Mouse (Mus musculus) embryonic facial prominence, embryonic 11.5 days (tissue): ENCODE measurements around the gene Hoxb2. TPM values are rescaled to one million over a fixed set of nuclear protein-coding genes. Genes with fewer than 3 reads are reported as not detected.
A peak's percentile ranks its signal among the peaks of the same experiment; 100 is the strongest.

Source experiments
- ATAC-seq: fragments of 200-750 bp; cut with Nextera tagmentation; replicated peaks from 2 replicates; pipeline ENCODE4 v1.8.0; 2017; ENCODE audit warnings: low read depth; ENCODE audit not compliant: insufficient number of reproducible peaks, low FRiP score, low TSS enrichment
- DNase-seq: peaks from one replicate; pipeline ENCODE4 v3.0.0-alpha.2; 2015; ENCODE audit warnings: low spot score
- H3K27ac ChIP-seq: fragments of 300-500 bp; sonication (generic); replicated peaks from 2 replicates; pipeline ENCODE4 v1.5.1; 2014; ENCODE audit warnings: mild to moderate bottlenecking, low read depth, low read length, control low read depth
- H3K27me3 ChIP-seq: fragments of 300-500 bp; sonication (generic); 2 replicates; pipeline ENCODE4 v1.6.1; 2014; ENCODE audit warnings: mild to moderate bottlenecking, low read length, moderate library complexity, mixed read lengths; ENCODE audit not compliant: control insufficient read depth, insufficient read depth
- H3K36me3 ChIP-seq: fragments of 300-500 bp; sonication (generic); replicated peaks from 2 replicates; pipeline ENCODE4 v1.6.1; 2014; ENCODE audit warnings: low read depth, mild to moderate bottlenecking, low read length, moderate library complexity, mixed read lengths; ENCODE audit not compliant: control insufficient read depth, insufficient read depth
- H3K4me1 ChIP-seq: fragments of 300-500 bp; sonication (generic); 2 replicates; pipeline ENCODE4 v1.6.1; 2014; ENCODE audit warnings: low read length, mixed read lengths; ENCODE audit not compliant: control insufficient read depth, insufficient read depth
- H3K4me2 ChIP-seq: fragments of 300-500 bp; sonication (generic); 2 replicates; pipeline ENCODE4 v1.6.1; 2014; ENCODE audit warnings: low read depth, mild to moderate bottlenecking, control low read depth, low read length, moderate library complexity
- H3K4me3 ChIP-seq: fragments of 300-500 bp; sonication (generic); 2 replicates; pipeline ENCODE4 v1.5.1; 2014; ENCODE audit warnings: low read depth, low read length, control low read depth
- H3K9ac ChIP-seq: fragments of 300-500 bp; sonication (generic); replicated peaks from 2 replicates; pipeline ENCODE4 v1.6.1; 2014; ENCODE audit warnings: mild to moderate bottlenecking, control low read depth, low read length
- H3K9me3 ChIP-seq: fragments of 300-500 bp; sonication (generic); replicated peaks from 2 replicates; pipeline ENCODE4 v1.6.1; 2016; ENCODE audit warnings: mild to moderate bottlenecking, low read length, inconsistent platforms, mixed read lengths; ENCODE audit not compliant: control insufficient read depth
- WGBS: fragments of 180-500 bp; shearing (Covaris S2); extraction: QIAGEN DNeasy Blood & Tissue Kit; methylation state at CpG from one replicate; pipeline ENCODE4 v1.1.7; 2014; 5-methylcytosine and 5-hydroxymethylcytosine counted together
- polyA plus RNA-seq: library from polyadenylated mRNA; unstranded; fragments of >200 nt; fragmentation: Nextera tagmentation; extraction: Ambion mirVana; gene quantifications from 2 replicates; pipeline ENCODE4 v1.2.1, GENCODE M21; 2014

Gene Hoxb2
- polyA plus RNA-seq, 1 experiment from 2014 or later, result 6.3 TPM

DNA sequence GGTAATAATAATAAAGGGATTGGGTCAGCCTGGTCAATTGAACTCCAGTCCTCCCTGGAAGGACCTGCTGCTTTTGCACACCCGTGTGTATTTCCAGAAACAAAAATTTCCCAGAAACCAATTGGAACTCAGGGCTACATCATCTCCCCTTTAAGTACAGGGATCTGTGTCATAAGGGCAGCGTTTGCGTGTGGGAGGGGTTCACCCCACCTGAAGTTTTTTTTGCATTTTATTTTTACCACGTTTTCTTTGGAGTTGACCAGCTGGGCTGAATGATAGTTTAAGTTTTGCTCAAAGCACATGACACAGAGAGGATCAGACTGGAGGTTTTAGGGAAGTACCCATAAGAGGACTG lies 7.8 kb upstream of the Hoxb2 start:
- ATAC-seq (no peak), DNase-seq (no peak)
- no peak overlapping the region for H3K9ac ChIP-seq
- no peak overlapping the region for H3K27ac ChIP-seq
- H3K4me3 ChIP-seq, result no peak overlapping the region
- no peaks in the 10 kb centered on the region for H3K9me3 ChIP-seq
- H3K4me1 ChIP-seq, result no peaks in the 10 kb centered on the region; the same call in 1 of the 2 replicates
- no peaks in the 10 kb centered on the region for H3K36me3 ChIP-seq
- H3K4me2 ChIP-seq, result no peak overlapping the region
- H3K27me3 ChIP-seq, result peaks cover 90% of the 10 kb centered on the region
- 5% methylated on average over 4 of the region's 4 CpGs for WGBS

DNA sequence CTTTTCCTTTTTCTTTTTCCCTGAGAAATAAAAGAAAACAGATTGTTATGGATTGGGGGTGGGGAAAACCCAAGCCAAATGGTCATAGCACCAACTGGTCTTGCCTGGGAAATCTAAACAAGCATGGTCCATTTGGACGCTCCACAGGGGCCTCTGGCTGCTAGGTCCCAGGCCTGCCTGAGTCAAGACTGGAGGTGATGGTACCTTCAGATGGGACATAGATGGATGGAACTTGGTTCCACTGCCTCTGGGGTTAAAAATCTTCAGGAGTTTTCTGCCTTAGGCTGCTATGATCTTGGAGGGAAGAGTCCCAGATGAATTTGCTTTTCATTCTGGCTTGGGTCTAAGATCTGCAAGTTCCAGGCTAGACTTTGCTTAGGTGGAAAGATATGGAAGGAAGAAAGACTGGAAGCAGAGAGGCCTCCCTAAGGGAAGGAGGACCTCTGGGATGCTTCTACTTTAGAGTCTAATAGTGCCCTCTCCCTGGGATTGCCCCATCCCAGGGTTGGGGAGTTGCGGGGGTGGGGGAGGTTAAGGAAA lies 7.0 kb upstream of the Hoxb2 start:
- no peak for DNase-seq
- H3K9ac ChIP-seq, result no peak overlapping the region
- ATAC-seq, result no peak
- no peak overlapping the region for H3K4me2 ChIP-seq
- H3K27ac ChIP-seq, result no peak overlapping the region
- 5% methylated on average over 2 of the region's 2 CpGs for WGBS
- H3K9me3 ChIP-seq, result no peaks in the 10 kb centered on the region
- no peaks in the 10 kb centered on the region for H3K36me3 ChIP-seq
- no peak overlapping the region for H3K4me3 ChIP-seq
- H3K27me3 ChIP-seq, result peaks cover 89% of the 10 kb centered on the region
- no peaks in the 10 kb centered on the region; the same call in 1 of the 2 replicates for H3K4me1 ChIP-seq

DNA sequence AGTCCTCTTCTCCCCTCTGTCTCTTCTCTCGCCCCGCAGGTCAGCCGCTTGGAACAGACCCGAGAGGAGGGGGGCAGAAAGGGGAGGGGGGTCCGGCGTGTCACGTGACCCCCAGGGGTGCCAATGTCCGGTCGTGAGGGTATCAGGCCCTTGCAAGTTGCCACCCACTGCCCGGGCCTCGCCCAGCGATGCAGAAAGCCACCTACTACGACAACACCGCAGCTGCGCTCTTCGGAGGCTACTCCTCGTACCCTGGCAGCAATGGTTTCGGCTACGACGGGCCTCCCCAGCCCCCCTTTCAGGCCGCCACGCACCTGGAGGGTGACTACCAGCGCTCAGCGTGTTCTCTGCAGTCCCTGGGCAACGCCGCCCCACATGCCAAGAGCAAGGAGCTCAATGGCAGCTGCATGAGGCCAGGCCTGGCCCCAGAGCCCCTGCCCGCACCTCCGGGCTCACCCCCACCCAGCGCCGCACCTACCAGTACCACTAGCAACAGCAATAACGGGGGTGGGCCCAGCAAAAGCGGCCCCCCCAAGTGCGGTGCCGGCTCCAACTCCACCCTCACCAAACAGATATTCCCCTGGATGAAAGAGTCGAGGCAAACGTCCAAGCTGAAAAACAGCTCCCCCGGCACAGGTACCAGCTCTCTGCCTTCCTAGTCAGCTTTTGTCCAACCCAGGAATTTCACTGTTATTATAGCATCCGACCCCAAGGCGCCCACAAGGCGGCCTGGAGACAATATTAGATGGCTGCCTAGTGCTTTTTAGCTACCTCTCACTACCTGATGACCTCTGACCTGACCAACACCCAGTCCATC lies 6.1 kb upstream of the Hoxb2 start:
- no peak overlapping the region; the same call in 1 of the 2 replicates for H3K4me2 ChIP-seq
- no peak for DNase-seq
- H3K27me3 ChIP-seq, result peaks cover 89% of the 10 kb centered on the region
- no peak overlapping the region for H3K27ac ChIP-seq
- H3K4me3 ChIP-seq, result 0 out of 2 replicates have a peak overlapping the region, but pooled peaks have one; percentile 1
- ATAC-seq, result no peak
- no peaks in the 10 kb centered on the region for H3K36me3 ChIP-seq
- H3K9me3 ChIP-seq, result no peaks in the 10 kb centered on the region
- WGBS, result 3% methylated on average over 39 of the region's 40 CpGs
- no peak overlapping the region for H3K9ac ChIP-seq
- no peaks in the 10 kb centered on the region; the same call in 1 of the 2 replicates for H3K4me1 ChIP-seq

DNA sequence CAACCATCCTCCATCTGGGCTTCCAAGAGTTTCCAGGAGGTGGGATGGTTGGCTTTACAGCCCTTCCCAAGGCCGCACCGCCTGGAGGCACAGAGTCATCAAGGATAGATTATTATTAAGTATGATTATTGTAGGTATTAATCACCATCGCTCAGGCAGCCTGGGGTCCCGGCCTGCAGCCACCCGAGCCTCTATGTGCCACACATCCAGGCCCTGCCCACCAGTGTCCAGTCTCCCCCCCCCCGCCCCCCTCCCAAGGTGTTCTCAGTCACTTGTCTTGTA lies 5.5 kb upstream of the Hoxb2 start:
- H3K4me2 ChIP-seq, result no peak overlapping the region
- no peaks in the 10 kb centered on the region; the same call in 1 of the 2 replicates for H3K4me1 ChIP-seq
- H3K4me3 ChIP-seq, result no peak overlapping the region
- WGBS, result 1% methylated on average over 6 of the region's 6 CpGs
- H3K27me3 ChIP-seq, result peaks cover 89% of the 10 kb centered on the region
- ATAC-seq (no peak), DNase-seq (no peak)
- no peak overlapping the region for H3K27ac ChIP-seq
- no peaks in the 10 kb centered on the region for H3K9me3 ChIP-seq
- H3K36me3 ChIP-seq, result no peaks in the 10 kb centered on the region
- H3K9ac ChIP-seq, result no peak overlapping the region

DNA sequence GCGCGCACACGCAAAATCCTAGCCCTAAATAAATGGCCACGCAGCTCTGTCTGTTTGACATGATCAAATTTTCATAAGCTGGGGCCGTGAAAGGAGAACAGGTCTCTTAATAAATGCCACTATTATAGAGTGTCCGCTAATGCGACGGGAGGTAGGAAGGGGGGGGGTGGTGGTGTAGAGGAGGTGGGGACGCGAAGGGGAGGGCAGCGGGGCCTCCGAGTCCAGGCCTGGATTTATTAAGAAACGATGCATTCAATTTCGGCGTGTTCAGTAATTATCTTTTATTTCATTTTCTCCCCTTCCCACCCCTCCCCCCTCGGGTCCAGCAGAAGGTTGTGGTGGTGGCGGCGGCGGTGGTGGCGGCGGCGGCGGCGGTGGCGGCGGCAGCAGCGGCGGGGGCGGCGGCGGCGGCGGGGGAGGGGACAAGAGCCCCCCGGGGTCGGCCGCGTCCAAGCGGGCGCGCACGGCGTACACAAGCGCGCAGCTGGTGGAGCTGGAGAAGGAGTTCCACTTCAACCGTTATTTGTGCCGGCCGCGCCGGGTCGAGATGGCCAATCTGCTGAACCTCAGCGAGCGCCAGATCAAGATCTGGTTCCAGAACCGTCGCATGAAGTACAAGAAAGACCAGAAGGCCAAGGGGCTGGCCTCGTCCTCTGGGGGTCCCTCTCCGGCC lies 5.0 kb upstream of the Hoxb2 start:
- H3K9me3 ChIP-seq, result no peaks in the 10 kb centered on the region
- peak overlapping the region; percentile 38 for H3K4me2 ChIP-seq
- peak overlapping the region; percentile 14 for H3K4me3 ChIP-seq
- H3K4me1 ChIP-seq, result no peaks in the 10 kb centered on the region; the same call in 1 of the 2 replicates
- no peaks in the 10 kb centered on the region for H3K36me3 ChIP-seq
- WGBS, result under 1% methylated on average over 37 of the region's 56 CpGs
- DNase-seq, result no peak
- H3K27me3 ChIP-seq, result peaks cover 89% of the 10 kb centered on the region
- H3K9ac ChIP-seq, result no peak overlapping the region
- H3K27ac ChIP-seq, result no peak overlapping the region
- no peak for ATAC-seq

DNA sequence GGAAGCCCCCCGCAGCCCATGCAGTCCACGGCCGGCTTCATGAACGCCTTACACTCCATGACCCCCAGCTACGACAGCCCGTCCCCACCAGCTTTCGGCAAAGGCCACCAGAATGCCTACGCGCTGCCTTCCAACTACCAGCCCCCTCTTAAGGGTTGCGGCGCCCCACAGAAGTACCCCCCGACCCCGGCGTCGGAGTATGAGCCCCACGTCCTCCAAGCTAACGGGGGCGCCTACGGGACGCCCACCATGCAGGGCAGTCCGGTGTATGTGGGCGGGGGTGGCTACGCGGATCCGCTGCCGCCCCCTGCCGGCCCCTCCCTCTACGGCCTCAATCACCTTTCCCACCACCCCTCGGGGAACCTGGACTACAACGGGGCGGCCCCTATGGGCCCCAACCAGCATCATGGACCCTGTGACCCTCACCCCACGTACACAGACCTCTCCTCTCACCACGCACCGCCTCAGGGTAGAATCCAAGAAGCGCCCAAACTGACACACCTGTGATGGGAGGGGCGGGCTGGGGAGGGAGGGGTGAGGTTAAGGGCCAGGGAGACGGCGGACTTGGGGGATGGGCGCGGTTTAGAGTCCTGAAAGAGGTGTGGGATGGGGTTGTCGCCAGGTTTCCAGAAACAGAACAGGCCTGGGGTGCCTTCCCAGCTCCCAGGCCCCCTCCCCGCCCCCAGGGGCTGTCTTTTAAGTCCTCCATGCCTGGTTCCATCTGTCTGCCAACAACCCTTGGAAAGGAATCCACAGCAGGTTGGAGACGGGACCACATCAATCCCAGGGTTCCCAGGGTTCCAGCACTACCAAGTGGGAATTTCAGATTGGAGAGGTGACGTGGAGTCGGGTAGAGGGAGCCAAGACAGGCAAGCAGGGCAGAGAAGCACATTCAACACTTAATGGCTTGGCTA lies 4.2 kb upstream of the Hoxb2 start:
- DNase-seq (no peak), ATAC-seq (no peak)
- no peak overlapping the region for H3K27ac ChIP-seq
- H3K9me3 ChIP-seq, result no peaks in the 10 kb centered on the region
- no peaks in the 10 kb centered on the region for H3K36me3 ChIP-seq
- H3K4me2 ChIP-seq, result peak overlapping the region; percentile 38
- H3K27me3 ChIP-seq, result peaks cover 89% of the 10 kb centered on the region
- no peaks in the 10 kb centered on the region; the same call in 1 of the 2 replicates for H3K4me1 ChIP-seq
- 2% methylated on average over 45 of the region's 45 CpGs for WGBS
- H3K9ac ChIP-seq, result no peak overlapping the region
- H3K4me3 ChIP-seq, result peak overlapping the region; percentile 14; the same call in 1 of the 2 replicates

DNA sequence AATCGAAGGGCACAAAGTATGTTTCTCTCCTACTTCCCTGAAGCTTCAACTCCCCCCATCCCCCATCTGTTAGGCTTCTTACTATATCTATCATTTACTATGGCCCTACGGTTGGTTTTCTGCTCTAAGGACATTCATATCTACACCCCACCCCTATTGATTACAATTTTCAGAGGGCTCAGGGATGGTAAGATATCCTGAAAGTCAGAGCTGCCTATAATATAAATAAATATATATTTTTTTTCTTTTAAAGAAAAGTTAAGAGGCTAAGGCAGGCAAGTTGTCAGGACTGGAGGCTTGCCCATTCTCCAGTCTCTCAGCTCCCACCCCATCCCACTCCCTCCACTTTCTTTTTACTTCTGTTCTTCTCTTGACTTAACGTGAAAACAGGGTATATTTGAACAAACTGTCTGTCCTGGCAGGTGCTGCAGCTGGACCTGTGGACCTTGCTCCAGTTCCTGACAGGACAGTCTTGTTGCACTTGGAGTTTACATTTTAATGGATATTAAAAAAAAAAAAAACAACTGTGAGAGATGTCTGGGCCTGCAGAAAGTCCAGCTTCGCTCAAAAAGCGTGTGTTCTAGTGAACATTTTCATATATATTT lies 3.3 kb upstream of the Hoxb2 start:
- no peak overlapping the region for H3K27ac ChIP-seq
- DNase-seq (no peak), ATAC-seq (no peak)
- H3K36me3 ChIP-seq, result no peaks in the 10 kb centered on the region
- no peak overlapping the region for H3K4me2 ChIP-seq
- H3K9me3 ChIP-seq, result no peaks in the 10 kb centered on the region
- WGBS, result 17% methylated on average over 5 of the region's 5 CpGs
- no peak overlapping the region for H3K4me3 ChIP-seq
- H3K9ac ChIP-seq, result no peak overlapping the region
- H3K4me1 ChIP-seq, result no peaks in the 10 kb centered on the region
- peaks cover 90% of the 10 kb centered on the region for H3K27me3 ChIP-seq
